Mouse (Mus musculus) CD8-positive naive resting alpha-beta T cell, adult 2 months (primary cell): ENCODE results near the gene 9430015G10Rik.
A peak's percentile ranks its signal among the peaks of the same experiment; 100 is the strongest.
"Not testable (repeated sequence)": the region's sequence is repeated elsewhere in the genome, so short reads cannot be mapped to it uniquely, and the experiment has no call there.

ENCODE experiments used
- DNase-seq, 2 experiments: peaks; one replicate each; pipeline ENCODE4 v3.0.0; 2022; ENCODE audit warnings: low read depth in 2 of 2, low spot score in 2 of 2

The 9430015G10Rik gene

DNA sequence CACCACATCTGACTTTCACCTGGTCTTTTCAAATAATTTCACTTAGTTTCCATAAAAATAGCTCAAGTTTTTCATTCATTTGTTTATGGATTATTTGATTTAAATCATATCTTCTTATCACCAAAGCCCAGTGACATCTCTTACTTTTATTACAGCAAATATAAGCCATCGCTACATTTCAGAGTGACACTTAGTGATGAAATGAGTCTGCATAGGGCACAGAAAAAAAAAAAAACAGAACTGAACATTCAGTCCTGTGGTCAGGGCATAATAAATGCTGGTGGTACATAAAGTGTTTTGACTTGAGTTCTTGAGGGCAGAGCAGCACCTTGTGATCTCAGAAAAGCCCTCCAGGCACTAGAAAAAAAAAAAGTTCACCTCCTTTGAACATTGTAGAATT lies 13.6 kb upstream of the 9430015G10Rik start:
- DNase-seq = no peak

DNA sequence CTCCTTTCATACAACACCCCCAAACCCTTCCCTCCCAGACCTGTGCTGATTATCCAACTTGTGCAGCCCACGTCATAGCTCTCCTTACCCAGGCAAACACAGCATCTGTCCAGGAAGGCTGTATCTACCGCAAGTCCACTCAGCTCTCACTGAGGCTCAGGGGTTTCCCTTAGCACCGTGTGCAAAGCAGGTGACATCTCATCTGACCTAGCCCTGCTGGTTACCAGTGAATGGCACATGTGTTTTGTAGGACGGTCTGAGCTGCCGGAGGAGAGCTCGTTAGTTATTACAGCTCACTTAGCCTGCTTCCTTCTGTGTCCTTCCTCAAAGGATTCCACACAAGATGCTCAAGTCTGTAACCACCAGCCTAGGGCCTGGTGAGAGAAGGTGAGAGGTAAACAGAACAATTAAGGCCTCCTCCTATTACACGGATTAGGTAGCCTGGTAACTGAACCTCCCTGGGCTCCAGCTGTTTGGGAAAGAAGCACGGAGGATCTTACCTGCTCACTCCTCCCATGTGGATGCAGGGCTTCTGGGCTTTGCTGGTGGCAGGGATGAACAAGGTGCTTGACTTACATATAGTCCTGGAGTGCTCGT lies 11.9 kb upstream of the 9430015G10Rik start:
- no peak for DNase-seq

DNA sequence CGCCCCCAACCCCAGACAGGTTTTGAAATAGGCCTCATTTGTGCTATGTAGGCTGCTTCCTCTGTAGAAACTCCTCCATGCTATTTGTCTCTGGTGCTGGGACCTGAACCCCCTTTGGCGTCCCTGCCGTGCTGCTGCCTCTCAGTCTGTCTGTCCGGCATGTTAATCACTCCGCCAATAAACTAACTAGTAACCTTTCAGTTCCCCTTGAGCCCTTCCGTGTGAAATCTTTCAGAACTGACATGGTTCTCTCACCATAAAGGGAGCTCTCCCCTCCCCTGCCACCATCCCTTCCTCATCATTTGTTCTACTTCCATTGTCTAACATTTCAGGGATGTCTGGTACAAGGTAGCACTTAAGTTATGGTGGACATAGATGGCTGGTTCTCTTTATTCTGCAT lies 10.4 kb upstream of the 9430015G10Rik start:
- no peak for DNase-seq

DNA sequence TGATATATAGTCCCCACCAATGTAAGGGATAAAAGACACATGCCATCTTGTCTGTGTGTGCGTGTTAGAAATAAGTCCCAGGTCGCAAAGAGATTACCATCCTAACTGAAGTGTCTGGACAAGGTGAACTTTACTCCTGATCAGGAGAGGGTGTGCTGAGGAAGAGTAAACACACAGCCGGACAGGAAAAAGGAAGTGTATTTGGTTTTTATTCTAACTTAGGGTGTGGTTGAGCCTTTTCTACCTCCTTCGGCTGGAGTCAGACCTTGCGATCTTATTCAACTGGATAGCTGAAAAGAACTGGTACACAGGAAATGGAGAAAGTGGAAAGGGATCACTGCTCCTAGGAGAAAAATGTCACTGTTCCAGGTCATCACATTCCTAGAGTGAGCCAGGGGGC lies 9.3 kb upstream of the 9430015G10Rik start:
- DNase-seq = no peak

DNA sequence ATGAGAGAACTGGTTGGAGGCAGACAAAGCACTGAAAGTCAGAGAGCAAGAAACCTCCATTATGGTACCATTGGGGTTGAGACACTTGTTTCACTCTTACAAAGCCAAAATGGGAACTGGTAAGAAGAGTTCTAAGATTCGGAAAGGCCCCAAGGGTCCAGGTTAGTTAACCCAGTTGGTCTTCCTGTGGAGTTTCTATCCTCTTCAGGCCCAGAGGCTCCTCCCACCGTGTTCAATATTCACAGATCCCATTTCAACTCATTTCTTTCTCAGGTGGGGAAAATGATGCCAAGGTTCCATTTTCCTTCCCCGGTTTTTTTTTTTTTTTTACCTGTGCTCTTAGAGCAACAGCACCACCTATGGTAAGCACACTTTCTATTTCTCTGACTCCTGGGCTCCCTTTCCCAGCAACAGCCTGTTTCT lies 8.3 kb upstream of the 9430015G10Rik start:
- no peak for DNase-seq

DNA sequence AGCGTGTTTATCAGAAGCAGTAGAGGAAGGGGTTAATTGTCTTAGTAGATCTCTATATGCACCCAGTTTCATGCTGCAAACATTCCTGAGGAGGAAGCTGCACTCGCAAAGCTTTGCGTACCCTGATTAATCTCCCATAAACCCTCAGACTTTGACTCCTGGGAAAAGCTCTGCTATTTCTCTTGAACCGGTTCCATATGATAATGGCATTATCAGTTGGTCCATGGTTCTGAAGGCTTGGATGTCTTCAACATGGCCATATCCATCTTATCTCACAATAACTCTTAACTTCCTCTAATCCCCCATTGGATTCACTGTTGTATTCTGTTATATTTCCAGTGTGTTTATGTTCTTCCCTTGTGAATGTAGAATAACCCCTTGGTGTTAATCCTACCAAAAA lies 6.4 kb upstream of the 9430015G10Rik start:
- no peak for DNase-seq

DNA sequence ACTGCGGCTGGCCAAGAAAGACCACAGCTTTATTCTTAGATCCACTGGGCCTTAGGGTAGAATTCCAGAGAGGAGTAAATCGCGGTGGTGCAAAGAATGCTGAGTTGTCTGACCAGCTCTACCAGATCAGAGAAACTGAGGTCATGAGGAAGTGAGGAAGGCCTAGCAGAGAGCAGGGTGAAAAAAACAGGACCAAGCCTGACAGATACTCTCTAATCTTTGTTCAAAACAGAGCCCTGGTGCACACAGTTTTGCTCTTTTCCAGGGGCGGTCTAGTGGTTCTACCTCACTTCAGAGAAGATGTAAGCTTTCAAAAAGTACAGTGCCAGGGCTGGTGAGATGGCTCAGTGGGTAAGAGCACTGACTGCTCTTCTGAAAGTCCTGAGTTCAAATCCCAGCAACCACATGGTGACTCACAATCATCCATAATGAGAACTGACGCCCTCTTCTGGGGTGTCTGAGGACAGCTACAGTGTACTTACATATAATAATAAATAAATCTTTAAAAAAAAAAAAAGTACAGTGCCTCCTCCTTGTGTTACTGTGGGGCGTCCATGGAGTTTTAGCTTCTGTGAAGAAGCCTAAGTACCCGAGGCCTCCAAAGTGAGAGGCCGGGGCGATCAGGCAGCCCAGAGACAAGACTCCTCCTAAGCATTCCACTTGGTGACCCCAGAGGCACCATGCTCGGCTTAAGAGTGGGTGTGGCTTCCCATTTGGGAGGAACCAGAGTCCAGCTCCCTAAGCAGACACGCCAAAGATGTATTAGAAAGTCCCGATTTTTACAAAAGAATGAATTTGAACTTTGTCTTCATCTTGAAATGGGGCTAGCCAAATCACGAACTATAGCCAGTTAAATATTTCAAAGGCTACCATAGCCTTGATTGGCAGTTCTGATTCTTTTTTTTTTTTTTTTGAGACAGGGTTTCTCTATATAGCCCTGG lies 906 bp upstream of the 9430015G10Rik start:
- peak in 1 of 2 experiments; percentile 3 for DNase-seq

DNA sequence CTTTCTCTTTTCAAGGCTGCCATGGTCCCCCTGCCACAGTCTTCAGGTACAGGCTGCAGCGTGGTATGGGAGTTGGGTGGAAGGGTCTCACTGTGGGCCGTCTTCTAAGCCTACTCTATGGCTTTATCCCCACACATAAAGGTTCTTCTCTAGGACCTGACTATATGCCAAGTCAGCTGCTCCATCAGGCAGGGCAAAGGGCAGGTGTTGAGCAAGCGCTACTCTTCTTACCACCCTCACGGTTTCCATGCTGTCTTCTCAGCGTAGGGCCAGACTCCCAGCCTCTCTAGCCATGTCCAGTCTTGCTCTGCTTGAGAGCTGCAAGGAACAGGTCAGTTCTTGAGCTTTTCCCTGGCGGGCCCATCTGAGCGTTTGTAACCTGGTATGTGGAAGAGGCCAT lies 14.3 kb downstream of the 9430015G10Rik start:
- DNase-seq = no peak

DNA sequence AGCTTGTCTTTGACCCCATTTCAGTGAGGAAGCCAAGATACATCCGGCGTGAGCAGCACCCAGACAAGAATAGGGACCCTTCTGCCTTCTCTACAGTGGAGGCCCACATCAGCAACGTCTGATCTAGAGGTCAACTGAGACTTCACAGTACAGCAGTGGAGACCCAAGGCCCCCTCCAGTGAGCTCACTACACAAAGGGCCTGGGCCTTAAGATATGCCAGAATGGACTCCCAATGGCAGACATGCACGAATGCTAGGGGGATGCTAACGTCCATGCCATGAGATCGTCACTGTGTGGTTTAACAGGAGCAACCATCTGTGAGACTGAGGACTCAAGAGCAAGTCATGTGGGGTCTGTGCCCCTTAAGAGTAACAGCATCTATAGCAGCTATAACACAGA lies 15.6 kb downstream of the 9430015G10Rik start:
- no peak for DNase-seq

DNA sequence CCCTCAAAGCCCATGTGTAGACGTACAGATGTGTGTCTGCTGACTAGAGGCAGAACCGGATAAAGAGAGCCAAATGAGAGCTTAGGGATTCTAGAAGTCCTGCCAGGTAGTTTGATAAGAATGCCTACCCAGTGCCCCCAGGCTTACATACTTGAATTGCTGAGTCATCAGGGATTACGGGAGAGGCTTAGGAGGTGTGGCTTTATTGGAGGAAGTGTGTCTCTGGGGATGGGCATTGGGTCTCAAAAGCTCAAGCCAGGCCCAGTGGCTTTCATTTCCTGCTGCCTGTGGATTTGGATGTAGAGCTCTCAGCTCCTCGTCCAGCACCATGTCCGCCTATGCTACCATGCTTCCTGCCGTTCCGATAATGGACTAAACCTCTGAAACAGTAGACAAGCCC lies 17.1 kb downstream of the 9430015G10Rik start:
- no peak for DNase-seq

DNA sequence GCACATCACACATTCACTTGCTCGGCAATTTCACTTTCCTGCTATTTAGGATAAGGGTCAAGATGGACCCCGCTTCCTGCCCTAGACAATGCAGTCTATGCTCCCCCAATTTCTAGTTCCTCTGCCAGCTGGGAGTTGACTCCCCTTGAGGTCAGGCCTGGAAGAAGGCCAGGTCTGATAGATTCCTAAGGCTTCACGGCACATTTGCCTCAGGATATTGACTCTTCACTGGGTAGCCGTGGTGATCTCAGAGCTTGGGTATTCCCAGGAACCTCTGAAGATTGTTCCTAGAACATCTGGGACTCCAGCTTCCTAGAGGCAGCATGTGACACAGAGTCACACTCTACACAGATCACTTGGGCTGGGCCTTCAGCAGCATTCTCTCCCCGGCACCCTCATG lies 19.0 kb downstream of the 9430015G10Rik start:
- DNase-seq = no peak

DNA sequence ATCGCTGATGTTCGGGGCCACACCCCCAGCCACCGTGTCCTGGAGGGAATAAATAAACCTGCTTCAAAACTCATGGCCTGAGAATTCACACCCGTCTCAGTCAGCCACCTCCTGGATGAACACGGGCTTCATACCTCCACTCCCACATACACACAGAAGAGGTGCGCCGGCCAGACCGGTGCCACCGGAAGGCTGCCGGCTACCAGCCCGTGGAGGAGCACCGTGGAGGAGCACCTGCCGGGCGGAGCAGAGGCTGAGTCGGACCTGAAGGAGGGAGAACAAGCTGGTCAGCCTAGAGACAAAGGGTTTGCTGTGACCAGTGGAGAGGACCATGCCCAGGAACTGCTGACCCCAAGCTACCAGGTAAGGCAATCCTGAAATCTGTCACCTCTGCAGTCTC lies 20.7 kb downstream of the 9430015G10Rik start, which contains the start of gene Rnf223:
TSS of gene Rnf223 (plus strand) at position 78 of the 400 bp plus-strand sequence.
- no peak for DNase-seq

DNA sequence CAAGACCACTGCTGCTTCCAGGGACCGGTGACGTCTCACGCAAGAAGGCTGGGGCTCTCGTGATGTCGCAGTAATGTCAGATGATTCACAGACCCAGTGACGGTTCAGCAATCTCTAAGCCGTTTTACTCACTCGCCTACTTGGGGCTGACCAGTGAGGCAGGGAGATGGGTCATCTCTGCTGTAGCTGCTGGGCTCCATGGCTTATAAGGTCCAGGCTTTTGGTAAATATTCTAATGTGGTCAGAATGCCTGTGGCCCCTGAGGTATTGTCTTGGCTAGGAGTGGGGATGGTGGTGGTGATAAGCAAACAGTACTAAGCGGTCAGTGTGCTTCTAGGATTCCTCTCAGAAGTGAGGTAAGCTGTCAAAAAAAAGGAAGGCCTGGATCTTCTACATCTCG lies 21.2 kb downstream of the 9430015G10Rik start:
- no peak for DNase-seq

DNA sequence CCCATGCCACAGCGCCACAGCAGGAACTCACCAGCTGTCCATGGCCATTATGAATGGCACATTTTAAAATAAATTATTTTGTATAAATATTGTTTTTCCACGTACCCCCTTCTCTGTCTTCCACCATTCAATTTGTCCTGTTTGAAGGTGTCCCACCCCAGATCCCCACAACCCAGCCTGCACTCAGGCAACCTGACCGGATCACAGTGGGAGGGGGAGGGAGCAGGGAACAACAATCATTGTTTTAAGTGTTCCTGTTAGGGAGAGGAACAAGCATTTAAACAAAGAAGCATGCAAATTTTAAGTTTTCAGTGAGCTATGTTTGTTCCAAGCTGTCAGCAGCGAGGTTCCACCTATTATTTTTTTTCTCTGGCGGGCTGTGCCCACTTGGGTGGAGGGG lies 23.6 kb downstream of the 9430015G10Rik start:
- DNase-seq = no peak

DNA sequence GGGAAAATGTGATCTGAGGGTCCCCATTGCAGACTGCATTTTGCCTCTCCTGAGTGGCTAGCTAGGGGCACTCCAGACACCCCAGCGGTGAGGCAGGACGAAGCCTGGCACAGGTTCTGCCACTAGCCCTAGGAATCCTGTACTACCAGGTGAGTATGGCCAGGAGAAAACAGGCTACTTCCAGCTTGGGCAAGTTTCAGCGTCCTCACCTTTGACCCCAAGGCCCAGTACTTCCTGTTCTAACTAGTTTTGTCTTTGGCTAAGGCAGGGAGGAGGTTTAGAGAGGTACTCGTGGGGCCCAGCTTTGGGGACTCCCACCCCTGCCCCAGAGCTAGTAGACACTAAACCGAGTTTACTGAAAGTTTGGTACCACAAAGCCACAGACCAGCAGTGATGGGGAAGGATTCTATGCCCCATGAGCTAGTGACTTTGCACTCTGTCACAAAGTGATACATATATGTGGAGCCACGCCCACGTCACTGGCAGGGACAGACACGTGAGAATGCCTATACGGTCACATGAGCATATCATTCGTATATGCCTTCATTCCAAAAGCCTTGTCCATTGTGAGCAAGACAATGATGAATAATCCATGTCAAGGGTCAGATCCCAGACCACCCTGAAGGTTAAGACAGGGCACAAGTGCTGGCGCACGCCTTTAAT lies 24.3 kb downstream of the 9430015G10Rik start:
- no peak for DNase-seq

DNA sequence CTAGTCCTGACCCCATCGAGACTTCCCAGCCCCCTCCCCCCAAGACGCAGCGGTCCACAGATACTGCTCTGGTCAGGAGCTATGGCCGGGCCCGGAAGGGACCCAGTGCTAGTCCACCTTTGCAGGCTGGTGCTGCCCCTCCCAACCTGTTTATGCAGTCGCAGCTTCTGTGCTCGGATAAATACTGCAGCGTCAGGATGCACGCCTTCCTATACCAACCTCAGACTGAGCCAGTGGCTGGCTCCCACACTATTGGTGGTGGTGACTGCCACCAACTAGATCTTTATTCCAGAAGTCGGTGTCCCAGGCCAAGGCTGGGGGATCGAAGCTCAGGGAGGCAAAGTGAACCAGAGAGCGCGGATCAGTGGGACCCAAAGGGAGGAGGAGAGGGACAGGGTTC lies 25.3 kb downstream of the 9430015G10Rik start:
- DNase-seq = no peak

DNA sequence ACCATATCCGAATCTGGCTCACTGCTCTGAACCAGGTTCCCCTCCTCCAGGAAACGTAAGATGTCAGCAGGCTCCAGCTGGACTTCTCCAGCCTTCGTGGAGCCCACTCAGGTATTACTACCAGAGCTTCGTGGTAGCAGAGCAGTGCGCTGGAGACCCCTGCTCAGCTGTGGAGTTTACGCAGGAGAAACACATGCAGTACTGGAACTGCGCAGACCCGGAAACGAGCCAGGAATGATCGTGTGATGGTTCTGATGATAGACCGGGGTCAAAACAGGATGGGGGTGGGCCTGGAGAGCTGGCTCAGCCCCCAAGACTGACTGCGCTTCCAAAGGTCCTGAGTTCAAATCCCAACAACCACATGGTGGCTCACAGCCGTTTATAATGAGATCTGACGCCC lies 26.0 kb downstream of the 9430015G10Rik start:
- DNase-seq = no peak

DNA sequence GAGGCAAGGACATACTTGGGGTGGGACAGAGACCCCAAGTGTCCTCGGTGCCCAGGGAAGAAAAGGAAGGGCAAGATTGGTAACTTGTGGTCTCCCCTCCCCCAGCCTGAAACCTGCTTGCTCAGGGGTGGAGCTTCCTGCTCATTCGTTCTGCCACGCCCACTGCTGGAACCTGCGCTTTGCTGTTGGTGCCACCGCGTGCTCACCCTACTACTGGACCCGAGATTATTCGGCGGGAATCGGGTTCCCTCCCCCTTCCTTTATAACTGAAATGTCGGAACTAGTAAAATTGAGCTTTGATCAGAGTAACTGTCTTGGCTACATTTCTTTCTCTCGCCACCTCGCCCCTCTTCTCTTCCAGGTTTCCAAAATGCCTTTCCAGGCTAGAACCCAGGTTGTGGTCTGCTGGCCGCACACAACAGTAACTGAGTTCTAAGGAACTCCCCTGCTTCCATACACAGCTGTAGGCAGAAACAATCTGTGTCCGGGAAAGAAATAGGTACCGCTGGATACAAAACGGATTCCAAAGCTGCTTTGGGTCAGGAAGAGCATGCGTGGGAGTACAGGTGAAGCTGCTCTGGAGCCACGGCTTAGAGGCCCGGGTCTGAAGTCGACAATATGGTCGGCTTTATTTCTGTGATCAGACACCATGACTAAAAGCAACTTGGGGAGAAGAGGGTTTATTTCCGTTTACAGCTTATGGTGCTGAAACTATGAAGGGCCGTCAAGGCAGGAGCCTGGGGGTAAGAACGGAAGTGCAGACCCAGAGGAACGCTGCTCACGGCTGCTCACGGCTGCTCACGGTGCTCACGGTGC lies 26.7 kb downstream of the 9430015G10Rik start:
- no peak for DNase-seq

DNA sequence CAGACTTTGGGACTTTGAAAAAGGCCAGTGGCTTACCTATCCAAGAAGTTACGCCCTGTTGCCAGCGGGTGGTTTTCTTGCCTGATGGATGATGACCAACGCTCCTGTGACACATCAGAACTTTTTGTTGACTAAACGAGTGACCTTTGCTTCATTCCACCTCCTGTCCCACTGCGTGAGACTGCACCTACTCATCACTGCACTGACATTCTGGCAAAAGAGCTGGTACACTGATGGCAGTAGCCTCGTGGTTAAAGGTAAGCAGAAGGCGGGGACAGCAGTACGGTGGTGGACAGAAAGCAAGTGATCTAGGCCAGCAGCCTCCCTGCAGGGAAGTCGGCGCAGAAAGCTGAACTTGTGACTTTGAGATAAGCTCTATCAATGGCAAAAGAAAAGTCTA lies 41.1 kb downstream of the 9430015G10Rik start:
- not testable (repeated sequence) for DNase-seq

DNA sequence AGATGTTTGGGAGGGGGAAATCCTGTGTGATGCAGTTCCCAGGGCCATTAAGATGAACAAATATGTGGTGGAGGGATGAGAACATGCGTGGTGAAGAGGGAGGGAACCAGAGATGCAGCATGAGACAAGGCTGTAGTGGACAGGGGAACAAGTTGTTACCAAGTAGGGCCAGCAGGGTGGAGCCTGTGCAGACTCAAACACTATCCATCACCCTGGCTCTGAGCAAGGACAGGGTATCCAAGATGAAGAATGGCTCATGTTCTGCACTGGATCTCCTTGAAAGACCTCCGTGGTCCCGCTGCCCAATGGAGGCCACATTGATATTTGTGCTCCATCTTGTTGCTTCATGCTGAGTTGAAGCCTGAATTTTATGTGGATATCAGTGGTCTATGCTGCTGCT lies 45.0 kb downstream of the 9430015G10Rik start:
- no peak for DNase-seq

DNA sequence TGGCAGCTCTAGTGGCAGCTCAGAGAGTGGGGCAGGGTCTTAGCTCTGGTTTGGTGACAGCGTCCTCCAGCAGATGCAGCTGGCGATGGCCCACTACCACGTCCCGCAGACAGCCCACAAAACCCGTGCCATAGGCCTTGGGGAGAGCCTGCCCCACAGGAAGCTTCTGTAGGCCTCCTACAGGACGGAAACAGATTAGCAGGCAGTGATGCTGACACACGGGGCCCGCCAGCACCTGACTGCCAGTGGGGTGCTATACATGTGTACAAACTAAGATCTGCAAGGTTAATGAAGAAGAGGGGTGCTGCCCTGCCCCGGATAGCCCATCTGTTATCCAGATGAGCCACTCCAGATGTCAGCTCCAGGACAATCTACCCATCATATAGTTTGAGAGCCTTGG lies 56.7 kb downstream of the 9430015G10Rik start:
- DNase-seq = no peak
